Mouse (Mus musculus) kidney, embryonic 14.5 days (tissue): ENCODE measurements around the gene Erg. TPM values are rescaled to one million over a fixed set of nuclear protein-coding genes. Genes with fewer than 3 reads are reported as not detected.
A peak's percentile ranks its signal among the peaks of the same experiment; 100 is the strongest.

Experiments
- ATAC-seq: fragments of 200-750 bp; cut with Nextera tagmentation; 2 replicates; pipeline ENCODE4 v1.8.0; 2017; ENCODE audit warnings: moderate number of reproducible peaks, mild to moderate bottlenecking, moderate TSS enrichment, moderate library complexity; ENCODE audit not compliant: low FRiP score, low TSS enrichment
- H3K27ac ChIP-seq: fragments of 300-500 bp; sonication (generic); 2 replicates; pipeline ENCODE4 v1.5.1; 2014; ENCODE audit warnings: low read depth, mild to moderate bottlenecking, low read length, moderate library complexity, mixed read lengths
- H3K27me3 ChIP-seq: fragments of 300-500 bp; sonication (generic); 2 replicates; pipeline ENCODE4 v1.6.1; 2014; ENCODE audit warnings: mild to moderate bottlenecking, low read length; ENCODE audit not compliant: control insufficient read depth, insufficient read depth
- H3K36me3 ChIP-seq: fragments of 300-500 bp; sonication (generic); 2 replicates; pipeline ENCODE4 v1.6.1; 2014; ENCODE audit warnings: low read length, mixed read lengths; ENCODE audit not compliant: control insufficient read depth, insufficient read depth
- H3K4me1 ChIP-seq: fragments of 300-500 bp; sonication (generic); 2 replicates; pipeline ENCODE4 v1.6.1; 2014; ENCODE audit warnings: low read length, mixed read lengths; ENCODE audit not compliant: control insufficient read depth, insufficient read depth
- H3K4me2 ChIP-seq: fragments of 300-500 bp; sonication (generic); replicated peaks from 2 replicates; pipeline ENCODE4 v1.6.1; 2014; ENCODE audit warnings: low read depth, mild to moderate bottlenecking, low read length
- H3K4me3 ChIP-seq: fragments of 300-500 bp; sonication (generic); 2 replicates; pipeline ENCODE4 v1.5.1; 2014; ENCODE audit warnings: mild to moderate bottlenecking, low read length
- H3K9ac ChIP-seq: fragments of 300-500 bp; sonication (generic); 2 replicates; pipeline ENCODE4 v1.6.1; 2014; ENCODE audit warnings: low read depth, mild to moderate bottlenecking, low read length, moderate library complexity
- H3K9me3 ChIP-seq: fragments of 300-500 bp; sonication (generic); 2 replicates; pipeline ENCODE4 v1.6.1; 2016; ENCODE audit warnings: low read length; ENCODE audit not compliant: control insufficient read depth
- WGBS: fragments of 180-500 bp; shearing (Covaris S2); extraction: QIAGEN DNeasy Blood & Tissue Kit; methylation state at CpG from one replicate; pipeline ENCODE4 v1.1.7; 2014; 5-methylcytosine and 5-hydroxymethylcytosine counted together
- polyA plus RNA-seq: library from polyadenylated mRNA; unstranded; fragments of >200 nt; fragmentation: Nextera tagmentation; extraction: Ambion mirVana; gene quantifications from 2 replicates; pipeline ENCODE4 v1.2.1, GENCODE M21; 2014

The Erg gene
- polyA plus RNA-seq, 1 experiment from 2014 or later, result 6.0 TPM

GRCm38 (mm10) chr16:95340885-95341791 is 245.3 kb downstream of the Erg start:
- 32% methylated on average over 28 of the region's 28 CpGs for WGBS
- Histone ChIP-seq H3K4me2 (peak overlapping the region; percentile 21), H3K27me3 (no peaks in the 10 kb centered on the region), H3K4me1 (no peaks in the 10 kb centered on the region), H3K4me3 (no peak overlapping the region), H3K9ac (no peak overlapping the region), H3K27ac (no peak overlapping the region), H3K9me3 (no peaks in the 10 kb centered on the region), H3K36me3 (no peaks in the 10 kb centered on the region)
- ATAC-seq, result peak; percentile 71

GRCm38 (mm10) chr16:95332159-95332558 is 254.2 kb downstream of the Erg start:
- H3K4me1 ChIP-seq, result no peaks in the 10 kb centered on the region
- H3K27ac ChIP-seq, result no peak overlapping the region
- H3K4me3 ChIP-seq, result no peak overlapping the region
- no peak overlapping the region for H3K4me2 ChIP-seq
- ATAC-seq, result no peak
- peaks cover 3% of the 10 kb centered on the region; the same call in 1 of the 2 replicates for H3K9me3 ChIP-seq
- H3K9ac ChIP-seq, result no peak overlapping the region
- no peaks in the 10 kb centered on the region for H3K27me3 ChIP-seq
- H3K36me3 ChIP-seq, result no peaks in the 10 kb centered on the region
- 85% methylated on average over 5 of the region's 5 CpGs for WGBS

- Histone ChIP-seq H3K4me1 (peaks cover 4% of the 10 kb centered on the region), H3K9ac (no peak overlapping the region), H3K27ac (no peak overlapping the region), H3K36me3 (no peaks in the 10 kb centered on the region), H3K27me3 (no peaks in the 10 kb centered on the region), H3K4me3 (no peak overlapping the region), H3K9me3 (no peaks in the 10 kb centered on the region), H3K4me2 (no peak overlapping the region)
- 46% methylated on average over 9 of the region's 9 CpGs for WGBS
- ATAC-seq, result 0 out of 2 replicates have a peak, but pooled peaks have one; percentile 60
Observed at GRCm38 (mm10) chr16:95321945-95322625, 264.3 kb downstream of the Erg start.

Other genes with a start within 250 kb of the Erg start
- 30.3 and 46.5 TPM in 2 replicates for gene Ets2, start 115.5 kb upstream of the Erg start, polyA plus RNA-seq